Mouse (Mus musculus): ENCODE data around the gene Cldn13. TPM values are rescaled to one million over a fixed set of nuclear protein-coding genes. Genes with fewer than 3 reads are reported as not detected.
A peak's percentile ranks its signal among the peaks of the same experiment; 100 is the strongest.
"Not testable (repeated sequence)": the region's sequence is repeated elsewhere in the genome, so short reads cannot be mapped to it uniquely, and the experiment has no call there.

The Cldn13 gene
- 32.3 and 35.1 TPM in 2 replicates for polyA plus RNA-seq (2012; rRNA removed)

GRCm38 (mm10) chr5:134915311-134915710, at the start of gene Cldn13:
Gene Cldn13, minus strand, starts transcription at chr5:134915526.
- 79% methylated on average over 8 of the region's 8 CpGs for WGBS
- TF ChIP-seq POLR2A (IDR thresholded peaks at IDR 0.05; ENCODE audit: low read depth, low read length) (no peak), CTCF (IDR thresholded peaks at IDR 0.05; ENCODE audit: extremely low read depth, insufficient read depth, insufficient read length, insufficient replicate concordance) (no peak)
- H3K4me1 ChIP-seq (ENCODE audit: control insufficient read depth, insufficient read depth, insufficient read length), result no peaks in the 10 kb centered on the region
- no peaks in the 10 kb centered on the region for H3K36me3 ChIP-seq (ENCODE audit: control insufficient read depth, insufficient read depth, low read length)
- peak within 1 kb of the TSS; percentile 53; the same call in 1 of the 2 replicates for H3K27ac ChIP-seq (ENCODE audit: insufficient read depth, low read length)
- H3K27me3 ChIP-seq (ENCODE audit: control insufficient read depth, insufficient read depth, low read length), result no peaks in the 10 kb centered on the region
- peak within 1 kb of the TSS; percentile 28 for H3K4me3 ChIP-seq (ENCODE audit: extremely low read depth, insufficient read depth, insufficient read length)
- DNase-seq (ENCODE audit: low read depth in 1 of 2, low spot score in 2 of 2), result no peak

- DNase-seq (ENCODE audit: low read depth in 1 of 2, low spot score in 2 of 2), result not testable (repeated sequence)
Observed at GRCm38 (mm10) chr5:134964655-134965054, 49.3 kb upstream of the Cldn13 start.

DNA sequence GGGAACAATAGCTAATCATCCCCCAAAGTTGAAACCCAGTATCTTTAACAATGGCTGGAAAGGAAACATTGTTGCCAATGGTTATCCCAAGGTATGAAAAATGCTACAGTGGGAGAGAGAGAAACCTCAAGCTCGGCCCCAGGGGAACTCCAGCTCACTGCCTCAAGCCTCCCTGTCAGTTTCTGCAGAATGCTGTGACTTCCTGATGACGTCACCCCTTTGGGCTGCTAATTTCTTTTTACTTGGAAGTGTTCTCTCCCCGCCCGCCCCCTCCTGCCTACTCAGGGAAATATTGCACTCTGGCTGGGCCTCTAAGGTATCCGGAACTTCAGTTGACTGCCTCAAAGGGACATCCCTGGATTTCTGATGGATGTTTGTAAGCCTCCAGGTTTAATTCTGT, 48.2 kb upstream of the Cldn13 start:
- Histone ChIP-seq H3K27ac (ENCODE audit: insufficient read depth, low read length) (no peak overlapping the region), H3K36me3 (ENCODE audit: control insufficient read depth, insufficient read depth, low read length) (no peaks in the 10 kb centered on the region), H3K4me1 (ENCODE audit: control insufficient read depth, insufficient read depth, insufficient read length) (peaks cover 5% of the 10 kb centered on the region; the same call in 1 of the 2 replicates), H3K4me3 (ENCODE audit: extremely low read depth, insufficient read depth, insufficient read length) (no peak overlapping the region), H3K27me3 (ENCODE audit: control insufficient read depth, insufficient read depth, low read length) (no peaks in the 10 kb centered on the region)
- TF ChIP-seq POLR2A (IDR thresholded peaks at IDR 0.05; ENCODE audit: low read depth, low read length) (no peak), CTCF (IDR thresholded peaks at IDR 0.05; ENCODE audit: extremely low read depth, insufficient read depth, insufficient read length, insufficient replicate concordance) (no peak)
- 43% methylated on average over 5 of the region's 5 CpGs for WGBS
- no peak for DNase-seq (ENCODE audit: low read depth in 1 of 2, low spot score in 2 of 2)

More at GRCm38 (mm10) chr5:134964655-134965054, 49.3 kb upstream of the Cldn13 start:
- H3K4me1 ChIP-seq (ENCODE audit: control insufficient read depth, insufficient read depth, insufficient read length); H3K27me3 ChIP-seq (ENCODE audit: control insufficient read depth, insufficient read depth, low read length); H3K27ac ChIP-seq (ENCODE audit: insufficient read depth, low read length); H3K4me3 ChIP-seq (ENCODE audit: extremely low read depth, insufficient read depth, insufficient read length); H3K36me3 ChIP-seq (ENCODE audit: control insufficient read depth, insufficient read depth, low read length): not testable (repeated sequence)

DNA sequence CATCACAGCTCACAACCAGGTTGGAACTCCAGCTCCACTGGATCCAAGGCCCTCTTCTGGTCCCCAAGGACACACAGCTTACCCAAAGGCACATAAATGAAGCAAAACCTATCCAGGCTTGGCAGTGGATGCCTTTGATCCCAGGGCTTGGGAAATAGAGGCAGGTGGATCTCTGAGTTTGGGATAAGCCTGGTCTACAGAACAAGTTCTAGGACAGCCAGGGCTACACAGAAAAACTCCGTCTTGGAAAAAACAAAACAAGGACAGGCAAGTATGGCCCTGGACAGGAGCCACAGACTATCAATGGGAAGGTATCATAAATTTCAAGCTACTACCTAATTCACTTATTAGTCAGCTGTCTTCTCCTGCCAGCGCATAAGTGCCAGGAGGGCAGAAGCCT, 46.2 kb upstream of the Cldn13 start:
- TF ChIP-seq POLR2A (IDR thresholded peaks at IDR 0.05; ENCODE audit: low read depth, low read length) (no peak), CTCF (IDR thresholded peaks at IDR 0.05; ENCODE audit: extremely low read depth, insufficient read depth, insufficient read length, insufficient replicate concordance) (no peak)

GRCm38 (mm10) chr5:134960430-134960829, 45.1 kb upstream of the Cldn13 start:
- no peak for TF ChIP-seq POLR2A (IDR thresholded peaks at IDR 0.05; ENCODE audit: low read depth, low read length)
- no peak for TF ChIP-seq CTCF (IDR thresholded peaks at IDR 0.05; ENCODE audit: extremely low read depth, insufficient read depth, insufficient read length, insufficient replicate concordance)
- H3K4me3 ChIP-seq (ENCODE audit: extremely low read depth, insufficient read depth, insufficient read length), result no peak overlapping the region
- no peaks in the 10 kb centered on the region for H3K27me3 ChIP-seq (ENCODE audit: control insufficient read depth, insufficient read depth, low read length)
- H3K4me1 ChIP-seq (ENCODE audit: control insufficient read depth, insufficient read depth, insufficient read length), result no peaks in the 10 kb centered on the region
- WGBS, result 27% methylated on average over 2 of the region's 2 CpGs
- no peaks in the 10 kb centered on the region for H3K36me3 ChIP-seq (ENCODE audit: control insufficient read depth, insufficient read depth, low read length)
- DNase-seq (ENCODE audit: low read depth in 1 of 2, low spot score in 2 of 2), result no peak
- no peak overlapping the region for H3K27ac ChIP-seq (ENCODE audit: insufficient read depth, low read length)

More for the DNA sequence above, 46.2 kb upstream of the Cldn13 start:
- no peak overlapping the region for H3K4me3 ChIP-seq (ENCODE audit: extremely low read depth, insufficient read depth, insufficient read length)
- 93% methylated on average over 2 of the region's 2 CpGs for WGBS
- no peaks in the 10 kb centered on the region for H3K27me3 ChIP-seq (ENCODE audit: control insufficient read depth, insufficient read depth, low read length)
- no peak overlapping the region for H3K27ac ChIP-seq (ENCODE audit: insufficient read depth, low read length)
- DNase-seq (ENCODE audit: low read depth in 1 of 2, low spot score in 2 of 2), result no peak
- no peaks in the 10 kb centered on the region for H3K36me3 ChIP-seq (ENCODE audit: control insufficient read depth, insufficient read depth, low read length)
- H3K4me1 ChIP-seq (ENCODE audit: control insufficient read depth, insufficient read depth, insufficient read length), result peaks cover 5% of the 10 kb centered on the region; the same call in 1 of the 2 replicates

GRCm38 (mm10) chr5:134959114-134959513, 43.8 kb upstream of the Cldn13 start:
- H3K4me1 ChIP-seq (ENCODE audit: control insufficient read depth, insufficient read depth, insufficient read length), result no peaks in the 10 kb centered on the region

DNA sequence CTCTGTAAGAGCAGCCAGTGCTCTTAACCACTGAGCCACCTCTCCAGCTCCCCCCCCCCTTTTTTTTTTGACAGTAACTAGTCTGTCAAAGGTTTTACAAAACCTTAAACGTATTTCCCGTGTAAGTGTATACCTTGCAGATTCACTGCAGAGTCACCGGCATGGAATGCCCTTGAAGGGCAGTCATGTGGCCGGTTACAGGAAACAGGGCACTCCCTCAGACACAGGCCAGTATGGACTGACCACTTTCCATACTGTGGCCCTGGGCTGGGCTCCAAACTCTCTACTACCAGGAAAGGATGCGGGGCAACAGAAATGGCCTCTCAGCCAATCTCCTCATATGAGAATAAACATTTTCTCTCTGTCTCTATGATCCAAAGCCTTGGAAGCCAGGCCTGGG, 40.2 kb upstream of the Cldn13 start:
- TF ChIP-seq POLR2A (IDR thresholded peaks at IDR 0.05; ENCODE audit: low read depth, low read length), result no peak
- no peak for TF ChIP-seq CTCF (IDR thresholded peaks at IDR 0.05; ENCODE audit: extremely low read depth, insufficient read depth, insufficient read length, insufficient replicate concordance)
- H3K4me1 ChIP-seq (ENCODE audit: control insufficient read depth, insufficient read depth, insufficient read length), result peaks cover 4% of the 10 kb centered on the region; the same call in 1 of the 2 replicates
- WGBS, result 85% methylated on average over 5 of the region's 5 CpGs

More at GRCm38 (mm10) chr5:134959114-134959513, 43.8 kb upstream of the Cldn13 start:
- Histone ChIP-seq H3K27me3 (ENCODE audit: control insufficient read depth, insufficient read depth, low read length) (no peaks in the 10 kb centered on the region), H3K27ac (ENCODE audit: insufficient read depth, low read length) (no peak overlapping the region), H3K36me3 (ENCODE audit: control insufficient read depth, insufficient read depth, low read length) (no peaks in the 10 kb centered on the region), H3K4me3 (ENCODE audit: extremely low read depth, insufficient read depth, insufficient read length) (no peak overlapping the region)
- TF ChIP-seq CTCF (IDR thresholded peaks at IDR 0.05; ENCODE audit: extremely low read depth, insufficient read depth, insufficient read length, insufficient replicate concordance) (no peak), POLR2A (IDR thresholded peaks at IDR 0.05; ENCODE audit: low read depth, low read length) (no peak)
- 67% methylated on average over 7 of the region's 7 CpGs for WGBS
- DNase-seq (ENCODE audit: low read depth in 1 of 2, low spot score in 2 of 2), result no peak

More for the DNA sequence above, 40.2 kb upstream of the Cldn13 start:
- H3K27me3 ChIP-seq (ENCODE audit: control insufficient read depth, insufficient read depth, low read length), result no peaks in the 10 kb centered on the region
- no peak overlapping the region for H3K4me3 ChIP-seq (ENCODE audit: extremely low read depth, insufficient read depth, insufficient read length)
- no peaks in the 10 kb centered on the region for H3K36me3 ChIP-seq (ENCODE audit: control insufficient read depth, insufficient read depth, low read length)
- no peak overlapping the region for H3K27ac ChIP-seq (ENCODE audit: insufficient read depth, low read length)
- no peak for DNase-seq (ENCODE audit: low read depth in 1 of 2, low spot score in 2 of 2)

All from spleen, adult 2 months (tissue).